Mouse (Mus musculus) spleen, adult 2 months (tissue): ENCODE results near the gene Glyr1.

ENCODE experiments used
- CTCF ChIP-seq: fragments of 200-500 bp; IDR thresholded peaks from 2 replicates; pipeline ENCODE4 v1.5.1; 2011; ENCODE audit warnings: mild to moderate bottlenecking, inconsistent platforms; ENCODE audit not compliant: insufficient read depth, insufficient read length, insufficient replicate concordance; ENCODE audit errors: extremely low read depth
- POLR2A ChIP-seq: fragments of 200-500 bp; IDR thresholded peaks from 2 replicates; pipeline ENCODE4 v1.6.1; 2011; ENCODE audit warnings: low read depth, low read length, inconsistent platforms

DNA sequence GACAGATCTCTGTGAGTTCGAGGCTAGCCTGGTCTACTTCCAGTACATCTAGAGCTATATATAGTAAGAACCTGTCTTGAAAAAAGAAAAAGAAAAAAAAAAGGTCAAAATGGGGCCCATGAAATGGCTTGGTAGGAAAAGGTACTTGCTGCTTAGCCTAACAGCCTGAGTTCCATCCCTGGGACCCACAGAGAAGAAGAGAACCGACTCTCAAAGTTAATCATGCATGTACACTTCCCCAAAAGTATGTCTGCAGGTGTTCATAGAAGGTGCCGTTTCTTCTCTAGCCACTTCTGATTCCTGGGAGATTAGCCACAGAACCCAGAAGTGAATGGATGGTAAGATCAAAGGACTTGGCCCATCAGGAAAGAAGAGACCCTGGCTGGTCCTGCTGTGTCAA lies 81.2 kb downstream of the Glyr1 start:
- TF ChIP-seq CTCF (no peak), POLR2A (no peak)
